Mouse (Mus musculus) liver, postnatal 0 days (tissue): Measurements from ENCODE around the gene Slamf8.

Source experiments
- CTCF ChIP-seq: sonication (generic); IDR thresholded peaks from 2 replicates; pipeline ENCODE4 v1.5.1; 2016; ENCODE audit warnings: antibody characterized with exemption, low read depth
- EP300 ChIP-seq: IDR thresholded peaks from 2 replicates; pipeline ENCODE4 v1.6.1; 2016; ENCODE audit warnings: antibody characterized with exemption, low read depth, mild to moderate bottlenecking

DNA sequence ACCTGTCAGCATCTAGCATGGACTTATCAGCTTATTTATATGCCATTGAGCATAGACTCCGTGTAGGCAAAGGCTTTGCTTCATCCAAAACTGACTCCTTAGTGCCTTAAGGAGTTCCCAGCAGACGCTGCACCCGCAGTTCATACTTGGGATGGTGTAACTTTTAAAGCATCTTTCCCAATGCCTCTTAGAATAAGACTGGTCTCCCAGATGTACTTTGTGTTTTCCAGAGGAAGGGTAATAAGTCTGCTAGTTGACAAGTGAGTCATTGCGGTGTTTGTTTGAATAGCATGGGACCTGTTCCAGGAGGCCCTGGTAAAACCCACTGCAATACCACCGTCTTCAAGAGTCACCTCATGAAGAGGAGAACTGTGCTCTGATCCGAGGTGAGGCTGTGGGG is 10.3 kb downstream of the Slamf8 start:
- TF ChIP-seq CTCF, result no peak
- no peak for TF ChIP-seq EP300
